Comparison of ENCODE assay signal across 13 mouse cellular contexts in genomic region chr4:40784556-40785169, GRCm38 (mm10). TPM values are rescaled to one million over a fixed set of nuclear protein-coding genes. Genes with fewer than 3 reads are reported as not detected.
DNase-seq lines count a peak whose midpoint lies in the region; ATAC-seq and TF ChIP-seq lines count a peak whose summit lies in the region.
"Had no signal": no experiment of that assay in that cellular context is flagged by ENCODE, and none has a peak within 500 bp of the region (broad histone marks: within the 10 kb centered on the region; RNA-seq: fewer than 3 reads in every experiment).

No protein-coding gene starts in this region.

- H3K4me3 ChIP-seq in bone marrow macrophage, adult 2 months (ENCODE audit: insufficient read depth, low read length): no peak overlapping the region
- no peak overlapping the region for H3K4me3 ChIP-seq in lung, embryonic 16.5 days (ENCODE audit: low read length)
- H3K4me3 ChIP-seq in liver, postnatal 0 days (ENCODE audit: low read depth, low read length): no peak overlapping the region
- H3K4me3 ChIP-seq: myocyte had no signal

- ATAC-seq in lung, embryonic 16.5 days (ENCODE audit: low read depth): peak; percentile 66
- no peak for ATAC-seq in liver, postnatal 0 days
- no peak for ATAC-seq in CD4-positive, CD25-positive, alpha-beta regulatory T cell, adult 4 months
- ATAC-seq: forebrain, embryonic 14.5 days had no signal

- DNase-seq in adrenal gland, adult 2 months: peak; percentile 52
- no peak for DNase-seq in adrenal gland, postnatal 25 days
- DNase-seq in heart, postnatal 10 days: peak; percentile 75 to 79
- DNase-seq in testis, postnatal 10 days (ENCODE audit: low spot score): no peak
- no peak for DNase-seq in liver, postnatal 0 days
- DNase-seq: cerebellum, adult 18-20 months; liver; spleen, adult 18-20 months had no signal

- no peak overlapping the region for H3K4me2 ChIP-seq in lung, embryonic 16.5 days (ENCODE audit: low read depth, low read length)
- H3K4me2 ChIP-seq in liver, postnatal 0 days (ENCODE audit: low read depth, low read length): no peak overlapping the region

- H3K4me1 ChIP-seq in bone marrow macrophage, adult 2 months (ENCODE audit: control insufficient read depth, insufficient read depth, low read length): peaks cover 45% of the 10 kb centered on the region
- H3K4me1 ChIP-seq in lung, embryonic 16.5 days (replicated peaks; ENCODE audit: control insufficient read depth, insufficient read depth, low read length): 0 out of 2 replicates have a peak, but pooled peaks cover 2% of the 10 kb centered on the region
- H3K4me1 ChIP-seq in liver, postnatal 0 days (ENCODE audit: insufficient read depth): peaks cover 12% of the 10 kb centered on the region

- 41% methylated on average over 10 of the region's 10 CpGs for WGBS in lung, embryonic 16.5 days
- 61% methylated on average over 10 of the region's 10 CpGs for WGBS in liver, postnatal 0 days (ENCODE audit: insufficient replicate concordance)

- TF ChIP-seq POLR2A in bone marrow macrophage, adult 2 months (IDR thresholded peaks at IDR 0.05; ENCODE audit: borderline replicate concordance, low read depth, low read length): no peak

- no peak for TF ChIP-seq CTCF in bone marrow macrophage, adult 2 months (IDR thresholded peaks at IDR 0.05; ENCODE audit: low read depth, low read length)
- no peak for TF ChIP-seq CTCF in liver, postnatal 0 days (IDR thresholded peaks at IDR 0.05; ENCODE audit: low read depth)

- H3K9ac ChIP-seq in lung, embryonic 16.5 days (ENCODE audit: low read length): no peak overlapping the region
- H3K9ac ChIP-seq in liver, postnatal 0 days (replicated peaks): no peak overlapping the region

- no peaks in the 10 kb centered on the region for H3K9me3 ChIP-seq in lung, embryonic 16.5 days (ENCODE audit: control insufficient read depth, low read length)
- no peaks in the 10 kb centered on the region for H3K9me3 ChIP-seq in liver, postnatal 0 days (ENCODE audit: low read length)

- intact Hi-C loops in heart, postnatal 10 days (cut with DNase I): no loop called here

- no peaks in the 10 kb centered on the region for H3K36me3 ChIP-seq in lung, embryonic 16.5 days (ENCODE audit: control insufficient read depth, insufficient read depth, low read length)
- no peaks in the 10 kb centered on the region for H3K36me3 ChIP-seq in liver, postnatal 0 days (replicated peaks; ENCODE audit: insufficient read depth, low read length)

- no peak for TF ChIP-seq EP300 in liver, postnatal 0 days (IDR thresholded peaks at IDR 0.05; ENCODE audit: low read depth)

- 0 out of 2 replicates have a peak overlapping the region, but pooled peaks have one; percentile 14 for H3K27ac ChIP-seq in bone marrow macrophage, adult 2 months (ENCODE audit: insufficient read depth, low read depth, low read length)
- H3K27ac ChIP-seq in lung, embryonic 16.5 days (ENCODE audit: low read length): peak overlapping the region; percentile 23
- no peak overlapping the region for H3K27ac ChIP-seq in liver, postnatal 0 days (ENCODE audit: low read depth)

- no peaks in the 10 kb centered on the region for H3K27me3 ChIP-seq in lung, embryonic 16.5 days (ENCODE audit: control insufficient read depth, insufficient read depth, low read depth, low read length)
- H3K27me3 ChIP-seq in liver, postnatal 0 days (ENCODE audit: insufficient read depth, low read length): no peaks in the 10 kb centered on the region

RNA-seq across cellular contexts. Expression of gene Smu1, which starts 26.9 kb away (rescaled TPM):
- total RNA-seq in adrenal gland, adult 2 months (2021): 10 to 100 TPM; 54.4 to 57.9 TPM
- polyA plus RNA-seq in adrenal gland, adult 2 months (2012; rRNA removed): 5.5 and 5.6 TPM in 2 replicates
- 58.9 and 66.4 TPM in 2 replicates for total RNA-seq in adrenal gland, postnatal 25 days (2021)
- polyA plus RNA-seq in bone marrow macrophage, adult 2 months (2012; ENCODE audit: insufficient read depth, insufficient read length, missing spikeins): 46.7 and 50.5 TPM in 2 replicates
- total RNA-seq in heart, postnatal 10 days (2021): 10 to 100 TPM; 38.7 to 40.8 TPM
- 139 and 148 TPM in 2 replicates for polyA plus RNA-seq in lung, embryonic 16.5 days (2015; fragmentation: Nextera tagmentation; extraction: Ambion mirVana)
- polyA plus RNA-seq in liver, postnatal 0 days (2015; fragmentation: Nextera tagmentation; extraction: Ambion mirVana): 52.5 and 56.8 TPM in 2 replicates
- polyA plus RNA-seq in CD4-positive, CD25-positive, alpha-beta regulatory T cell, adult 4 months (2017; shearing (Covaris generic)): 100 to 1,000 TPM; 122 to 123 TPM

Comparison
In these comparisons a context has a peak if more than half of its experiments do, and no peak if none do; other contexts are left out.
1. DNase-seq: peak in adrenal gland, adult 2 months (single experiment) and heart, postnatal 10 days (2 of 2); none in adrenal gland, postnatal 25 days (single experiment), testis, postnatal 10 days (single experiment) and liver, postnatal 0 days (single experiment).